Mouse (Mus musculus) embryonic facial prominence, embryonic 14.5 days (tissue): ENCODE measurements around the gene Snx4. TPM values are rescaled to one million over a fixed set of nuclear protein-coding genes. Genes with fewer than 3 reads are reported as not detected.

Source experiments
- ATAC-seq: fragments of 200-750 bp; cut with Nextera tagmentation; 2 replicates; pipeline ENCODE4 v1.8.0; 2017; ENCODE audit warnings: low read depth, moderate number of reproducible peaks, moderate TSS enrichment
- DNase-seq: peaks from one replicate; pipeline ENCODE4 v3.0.0-alpha.2; 2015; ENCODE audit warnings: low spot score
- H3K27ac ChIP-seq: fragments of 300-500 bp; sonication (generic); replicated peaks from 2 replicates; pipeline ENCODE4 v1.5.1; 2014; ENCODE audit warnings: low read depth, mild to moderate bottlenecking, low read length, moderate library complexity
- H3K27me3 ChIP-seq: fragments of 300-500 bp; sonication (generic); replicated peaks from 2 replicates; pipeline ENCODE4 v1.6.1; 2014; ENCODE audit warnings: low read length; ENCODE audit not compliant: control insufficient read depth, insufficient read depth
- H3K36me3 ChIP-seq: fragments of 300-500 bp; sonication (generic); 2 replicates; pipeline ENCODE4 v1.6.1; 2014; ENCODE audit warnings: low read length, mixed read lengths; ENCODE audit not compliant: control insufficient read depth, insufficient read depth
- H3K4me1 ChIP-seq: fragments of 300-500 bp; sonication (generic); 2 replicates; pipeline ENCODE4 v1.6.1; 2014; ENCODE audit warnings: antibody characterized with exemption, low read length; ENCODE audit not compliant: control insufficient read depth, insufficient read depth
- H3K4me2 ChIP-seq: fragments of 300-500 bp; sonication (generic); 2 replicates; pipeline ENCODE4 v1.6.1; 2014; ENCODE audit warnings: low read depth, mild to moderate bottlenecking, low read length, moderate library complexity, mixed read lengths
- H3K4me3 ChIP-seq: fragments of 300-500 bp; sonication (generic); 2 replicates; pipeline ENCODE4 v1.5.1; 2014; ENCODE audit warnings: low read depth, mild to moderate bottlenecking, low read length
- H3K9ac ChIP-seq: fragments of 300-500 bp; sonication (generic); 2 replicates; pipeline ENCODE4 v1.6.1; 2014; ENCODE audit warnings: low read depth, mild to moderate bottlenecking, low read length, moderate library complexity, mixed read lengths
- H3K9me3 ChIP-seq: fragments of 300-500 bp; sonication (generic); 2 replicates; pipeline ENCODE4 v1.6.1; 2016; ENCODE audit warnings: low read length; ENCODE audit not compliant: control insufficient read depth
- WGBS: fragments of 180-500 bp; shearing (Covaris S2); extraction: QIAGEN DNeasy Blood & Tissue Kit; methylation state at CpG from one replicate; pipeline ENCODE4 v1.1.7; 2014; 5-methylcytosine and 5-hydroxymethylcytosine counted together
- polyA plus RNA-seq: library from polyadenylated mRNA; unstranded; fragments of >200 nt; fragmentation: Nextera tagmentation; extraction: Ambion mirVana; gene quantifications from 2 replicates; pipeline ENCODE4 v1.2.1, GENCODE M21; 2014

Gene Snx4
- polyA plus RNA-seq, 1 experiment from 2014 or later, result 94.6 TPM

GRCm38 (mm10) chr16:33239305-33239704, 11.9 kb upstream of the Snx4 start:
- H3K4me1 ChIP-seq, result no peaks in the 10 kb centered on the region
- no peak overlapping the region for H3K4me2 ChIP-seq
- 93% methylated on average over 2 of the region's 2 CpGs for WGBS
- no peak for DNase-seq
- no peaks in the 10 kb centered on the region for H3K27me3 ChIP-seq
- H3K27ac ChIP-seq, result no peak overlapping the region
- H3K9me3 ChIP-seq, result no peaks in the 10 kb centered on the region
- no peak overlapping the region for H3K4me3 ChIP-seq
- peaks cover 71% of the 10 kb centered on the region for H3K36me3 ChIP-seq
- no peak for ATAC-seq
- H3K9ac ChIP-seq, result no peak overlapping the region

GRCm38 (mm10) chr16:33242046-33242445, 9.2 kb upstream of the Snx4 start:
- Histone ChIP-seq H3K9ac (no peak overlapping the region), H3K36me3 (peaks cover 72% of the 10 kb centered on the region), H3K9me3 (no peaks in the 10 kb centered on the region), H3K4me2 (no peak overlapping the region), H3K4me1 (no peaks in the 10 kb centered on the region), H3K27ac (no peak overlapping the region), H3K27me3 (no peaks in the 10 kb centered on the region), H3K4me3 (no peak overlapping the region)
- ATAC-seq (no peak), DNase-seq (no peak)
- 72% methylated on average over 6 of the region's 6 CpGs for WGBS

GRCm38 (mm10) chr16:33244136-33244691, 7.0 kb upstream of the Snx4 start:
- Histone ChIP-seq H3K4me3 (no peak overlapping the region), H3K27ac (no peak overlapping the region), H3K27me3 (no peaks in the 10 kb centered on the region), H3K9me3 (no peaks in the 10 kb centered on the region), H3K9ac (no peak overlapping the region), H3K4me2 (no peak overlapping the region), H3K4me1 (no peaks in the 10 kb centered on the region), H3K36me3 (peaks cover 57% of the 10 kb centered on the region)
- DNase-seq, result no peak
- no peak for ATAC-seq
- 88% methylated on average over 6 of the region's 6 CpGs for WGBS

- Histone ChIP-seq H3K9ac (no peak overlapping the region), H3K4me3 (no peak overlapping the region), H3K4me1 (no peaks in the 10 kb centered on the region), H3K4me2 (no peak overlapping the region), H3K27ac (no peak overlapping the region), H3K9me3 (no peaks in the 10 kb centered on the region), H3K36me3 (peaks cover 50% of the 10 kb centered on the region), H3K27me3 (no peaks in the 10 kb centered on the region)
- 94% methylated on average over 9 of the region's 9 CpGs for WGBS
- DNase-seq (no peak), ATAC-seq (no peak)
Measured at GRCm38 (mm10) chr16:33244933-33245470, 6.2 kb upstream of the Snx4 start.

GRCm38 (mm10) chr16:33246526-33246925, 4.7 kb upstream of the Snx4 start:
- H3K27me3 ChIP-seq, result no peaks in the 10 kb centered on the region
- H3K27ac ChIP-seq, result no peak overlapping the region
- 87% methylated on average over 5 of the region's 5 CpGs for WGBS
- peaks cover 34% of the 10 kb centered on the region for H3K36me3 ChIP-seq
- no peak overlapping the region for H3K4me2 ChIP-seq
- DNase-seq, result no peak
- no peaks in the 10 kb centered on the region for H3K9me3 ChIP-seq
- ATAC-seq, result no peak
- H3K4me1 ChIP-seq, result no peaks in the 10 kb centered on the region
- H3K9ac ChIP-seq, result no peak overlapping the region
- no peak overlapping the region for H3K4me3 ChIP-seq

- 74% methylated on average over 2 of the region's 2 CpGs for WGBS
- ATAC-seq, result no peak
- no peak overlapping the region for H3K9ac ChIP-seq
- H3K4me1 ChIP-seq, result peaks cover under 1% of the 10 kb centered on the region; the same call in 1 of the 2 replicates
- H3K4me3 ChIP-seq, result no peak overlapping the region
- peaks cover 30% of the 10 kb centered on the region for H3K36me3 ChIP-seq
- no peaks in the 10 kb centered on the region for H3K27me3 ChIP-seq
- H3K4me2 ChIP-seq, result no peak overlapping the region
- DNase-seq, result no peak
- no peak overlapping the region for H3K27ac ChIP-seq
- no peaks in the 10 kb centered on the region for H3K9me3 ChIP-seq
Measured at GRCm38 (mm10) chr16:33247006-33247405, 4.2 kb upstream of the Snx4 start.

GRCm38 (mm10) chr16:33250651-33251120, 556 bp upstream of the Snx4 start:
- DNase-seq, result peak; percentile 35
- H3K9me3 ChIP-seq, result no peaks in the 10 kb centered on the region
- peak overlapping the region; percentile 94 for H3K4me3 ChIP-seq
- peak overlapping the region; percentile 93 for H3K9ac ChIP-seq
- WGBS, result 15% methylated on average over 9 of the region's 9 CpGs
- peak overlapping the region; percentile 77 for H3K4me2 ChIP-seq
- H3K36me3 ChIP-seq, result no peaks in the 10 kb centered on the region
- H3K4me1 ChIP-seq, result peaks cover 8% of the 10 kb centered on the region
- peak overlapping the region; percentile 83 for H3K27ac ChIP-seq
- no peak for ATAC-seq
- H3K27me3 ChIP-seq, result no peaks in the 10 kb centered on the region

GRCm38 (mm10) chr16:33255601-33256000, 4.4 kb downstream of the Snx4 start:
- Histone ChIP-seq H3K27me3 (no peaks in the 10 kb centered on the region), H3K9me3 (no peaks in the 10 kb centered on the region), H3K27ac (no peak overlapping the region), H3K4me3 (no peak overlapping the region), H3K4me1 (peaks cover 8% of the 10 kb centered on the region), H3K9ac (no peak overlapping the region), H3K4me2 (no peak overlapping the region), H3K36me3 (no peaks in the 10 kb centered on the region)
- WGBS, result 75% methylated on average over 7 of the region's 7 CpGs
- ATAC-seq (no peak), DNase-seq (no peak)

GRCm38 (mm10) chr16:33258530-33258929, 7.3 kb downstream of the Snx4 start:
- no peak overlapping the region for H3K4me2 ChIP-seq
- H3K4me3 ChIP-seq, result no peak overlapping the region
- ATAC-seq (no peak), DNase-seq (no peak)
- no peaks in the 10 kb centered on the region for H3K4me1 ChIP-seq
- no peaks in the 10 kb centered on the region for H3K9me3 ChIP-seq
- no peak overlapping the region for H3K9ac ChIP-seq
- no peak overlapping the region for H3K27ac ChIP-seq
- H3K36me3 ChIP-seq, result no peaks in the 10 kb centered on the region
- 84% methylated on average over 2 of the region's 2 CpGs for WGBS
- H3K27me3 ChIP-seq, result no peaks in the 10 kb centered on the region
